Mouse (Mus musculus) megakaryocyte, embryonic 14.5 days (primary cell): ENCODE data around the gene Slc39a5. TPM values are rescaled to one million over a fixed set of nuclear protein-coding genes. Genes with fewer than 3 reads are reported as not detected.
A peak's percentile ranks its signal among the peaks of the same experiment; 100 is the strongest.

Source experiments
- H3K27me3 ChIP-seq: replicated peaks from 2 replicates; pipeline ENCODE3; 2012; ENCODE audit warnings: inconsistent platforms
- H3K36me3 ChIP-seq: replicated peaks from 2 replicates; pipeline ENCODE3; 2012; ENCODE audit warnings: low read length, inconsistent platforms, mixed read lengths
- H3K4me1 ChIP-seq: 2 replicates; pipeline ENCODE4 v1.6.1; 2012; ENCODE audit warnings: inconsistent platforms
- H3K4me3 ChIP-seq: replicated peaks from 2 replicates; pipeline ENCODE3; 2012; ENCODE audit warnings: moderate library complexity, mild to moderate bottlenecking, inconsistent platforms
- H3K9me3 ChIP-seq: 2 replicates; pipeline ENCODE4 v1.6.1; 2012; ENCODE audit warnings: inconsistent platforms
- FLI1 ChIP-seq: IDR thresholded peaks from 2 replicates; pipeline ENCODE4 v1.6.1; 2012; ENCODE audit warnings: low read length, inconsistent platforms, mixed read lengths
- GATA1 ChIP-seq: IDR thresholded peaks from 3 replicates; pipeline ENCODE4 v1.6.1; 2012; ENCODE audit warnings: mixed read lengths, low read length, inconsistent platforms, borderline replicate concordance
- polyA plus RNA-seq: library from polyadenylated mRNA; stranded (reverse); fragments of >175 nt; gene quantifications from 2 replicates; pipeline ENCODE4 v1.2.3, GENCODE M21; 2012; ENCODE audit warnings: low replicate concordance; ENCODE audit not compliant: insufficient read depth

Slc39a5 gene
- polyA plus RNA-seq, 1 experiment, result not detected

DNA sequence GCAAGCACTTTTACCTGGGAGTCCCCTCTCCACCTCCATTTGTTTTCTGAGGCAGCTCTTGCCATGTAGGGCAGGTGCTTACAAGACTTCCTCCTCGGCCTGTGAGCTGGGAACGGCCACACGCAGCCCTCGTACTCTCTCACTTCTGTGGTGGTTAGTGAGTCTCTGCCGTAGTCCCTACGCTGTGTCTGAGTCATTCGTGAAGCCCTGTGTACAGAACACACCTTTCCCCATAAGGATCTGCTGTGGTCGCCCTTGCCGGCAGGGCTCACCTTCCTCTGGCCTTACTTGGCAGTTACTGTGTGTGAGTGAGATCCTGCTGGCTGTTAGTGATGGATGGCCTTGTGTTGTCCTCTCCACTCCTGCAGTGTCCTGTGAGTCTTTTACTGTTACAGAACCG is 33.7 kb upstream of the Slc39a5 start:
- Histone ChIP-seq H3K36me3 (peaks cover 91% of the 10 kb centered on the region), H3K4me1 (peaks cover 34% of the 10 kb centered on the region), H3K27me3 (no peaks in the 10 kb centered on the region), H3K9me3 (no peaks in the 10 kb centered on the region), H3K4me3 (no peak overlapping the region)
- TF ChIP-seq FLI1, result no peak
- TF ChIP-seq GATA1, result no peak

DNA sequence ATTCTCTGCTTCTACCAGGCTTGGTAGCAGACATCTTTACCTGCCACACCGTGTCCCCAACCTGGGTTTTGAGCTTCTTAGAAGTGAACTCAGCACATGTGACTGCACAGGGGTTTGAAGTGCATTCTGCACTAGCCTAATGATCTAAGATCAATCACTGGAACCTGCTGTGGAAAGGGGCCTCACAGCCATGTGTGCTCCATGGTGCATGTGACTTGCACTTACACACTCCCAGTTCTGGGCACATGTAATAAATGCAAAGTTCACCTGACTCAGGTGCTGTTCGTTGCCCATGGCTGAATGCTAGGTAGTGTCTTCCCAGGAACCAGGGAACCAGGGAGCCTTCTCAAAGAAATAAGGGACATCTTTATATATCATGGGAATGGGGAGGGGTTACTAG is 32.4 kb upstream of the Slc39a5 start:
- H3K9me3 ChIP-seq, result no peaks in the 10 kb centered on the region
- H3K4me1 ChIP-seq, result peaks cover 21% of the 10 kb centered on the region
- TF ChIP-seq FLI1 (no peak), GATA1 (no peak)
- H3K36me3 ChIP-seq, result peaks cover 91% of the 10 kb centered on the region
- H3K4me3 ChIP-seq, result no peak overlapping the region
- no peaks in the 10 kb centered on the region for H3K27me3 ChIP-seq

DNA sequence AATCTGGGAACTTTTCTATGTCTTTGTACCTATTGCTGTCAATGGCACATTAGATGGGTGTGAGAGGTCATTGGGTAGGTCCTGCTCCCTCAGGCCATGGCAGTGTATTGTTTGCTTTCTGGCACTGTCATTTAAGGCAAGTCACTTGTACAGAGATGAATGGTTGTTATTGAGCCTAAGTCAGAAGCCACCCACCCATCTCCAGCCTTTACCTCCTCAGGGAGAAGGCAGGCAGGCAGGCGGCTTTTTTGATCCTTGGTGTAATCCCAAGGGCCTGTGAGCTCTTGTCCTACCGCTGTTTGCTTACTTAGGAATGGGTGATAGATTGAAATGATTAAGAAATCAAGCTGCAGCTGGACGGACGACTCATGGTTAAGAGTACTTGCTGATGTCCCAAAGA is 28.4 kb upstream of the Slc39a5 start:
- Histone ChIP-seq H3K9me3 (no peaks in the 10 kb centered on the region), H3K4me1 (peaks cover 23% of the 10 kb centered on the region), H3K4me3 (no peak overlapping the region), H3K27me3 (no peaks in the 10 kb centered on the region), H3K36me3 (peaks cover 84% of the 10 kb centered on the region)
- no peak for TF ChIP-seq GATA1
- no peak for TF ChIP-seq FLI1

DNA sequence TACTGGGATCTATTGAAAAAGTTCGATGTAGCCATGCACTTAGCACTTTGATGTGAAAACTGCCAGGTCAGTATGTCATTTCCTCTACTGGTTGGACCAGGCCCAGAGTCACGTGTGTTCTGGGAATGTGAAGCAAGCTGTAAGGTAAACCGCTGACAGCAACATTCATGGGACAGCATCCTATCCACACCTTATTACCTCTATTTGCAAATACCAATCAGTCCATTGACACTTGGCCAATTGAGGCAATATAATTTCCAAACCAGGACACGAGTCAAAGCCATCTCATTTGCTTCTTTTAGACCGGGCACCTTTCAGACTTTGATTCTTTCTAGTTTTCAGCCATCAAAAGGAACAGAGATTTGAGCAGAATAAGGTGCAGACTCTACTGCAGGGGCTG is 28.0 kb upstream of the Slc39a5 start:
- Histone ChIP-seq H3K4me3 (no peak overlapping the region), H3K9me3 (no peaks in the 10 kb centered on the region), H3K36me3 (peaks cover 81% of the 10 kb centered on the region), H3K27me3 (no peaks in the 10 kb centered on the region), H3K4me1 (peaks cover 26% of the 10 kb centered on the region)
- no peak for TF ChIP-seq FLI1
- TF ChIP-seq GATA1, result no peak

DNA sequence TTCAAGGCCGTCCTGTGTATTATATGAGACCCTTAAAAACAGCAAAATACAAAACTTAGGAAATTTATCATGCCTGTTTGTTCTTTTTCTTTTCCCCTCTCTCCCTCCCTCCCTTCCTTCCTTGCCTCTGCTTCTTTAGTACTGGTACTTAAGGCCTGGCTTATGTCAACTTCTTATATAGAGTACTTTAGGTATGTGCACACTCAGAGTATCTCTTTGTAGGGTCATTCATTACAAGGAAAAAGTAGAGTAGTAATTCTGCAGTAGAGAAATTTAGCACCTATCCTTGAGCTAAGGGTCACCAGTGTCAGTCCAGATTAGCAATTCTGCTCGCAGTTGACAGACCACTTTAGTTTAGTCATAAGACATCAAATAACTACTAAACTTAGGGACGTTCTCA is 24.2 kb upstream of the Slc39a5 start:
- H3K36me3 ChIP-seq, result peaks cover 87% of the 10 kb centered on the region

DNA sequence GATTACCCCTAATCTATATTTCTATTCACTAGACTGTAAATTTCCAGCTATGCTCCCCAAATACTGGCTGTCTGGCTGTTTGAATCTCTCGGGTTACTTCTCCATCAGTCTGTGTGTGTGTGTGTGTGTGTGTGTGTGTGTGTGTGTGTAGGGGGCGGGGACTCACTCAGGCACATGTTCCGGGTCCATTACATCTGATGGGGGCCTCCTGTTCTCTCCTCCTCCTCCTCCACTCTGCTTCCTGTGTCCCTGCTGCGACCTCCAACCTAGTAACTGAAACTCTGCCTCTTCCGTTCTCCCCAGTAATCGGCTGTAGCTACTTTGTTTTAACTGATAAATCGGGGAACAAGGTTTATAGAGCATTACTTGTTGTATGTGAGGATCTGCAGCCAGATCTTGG is 23.6 kb upstream of the Slc39a5 start:
- Histone ChIP-seq H3K27me3 (no peaks in the 10 kb centered on the region), H3K4me3 (peak overlapping the region; percentile 73), H3K4me1 (peaks cover 28% of the 10 kb centered on the region), H3K9me3 (no peaks in the 10 kb centered on the region), H3K36me3 (peaks cover 87% of the 10 kb centered on the region)
- TF ChIP-seq FLI1, result no peak
- TF ChIP-seq GATA1, result no peak

More for the DNA sequence above, 24.2 kb upstream of the Slc39a5 start:
- Histone ChIP-seq H3K9me3 (no peaks in the 10 kb centered on the region), H3K4me1 (peaks cover 28% of the 10 kb centered on the region), H3K4me3 (no peak overlapping the region), H3K27me3 (no peaks in the 10 kb centered on the region)
- no peak for TF ChIP-seq FLI1

DNA sequence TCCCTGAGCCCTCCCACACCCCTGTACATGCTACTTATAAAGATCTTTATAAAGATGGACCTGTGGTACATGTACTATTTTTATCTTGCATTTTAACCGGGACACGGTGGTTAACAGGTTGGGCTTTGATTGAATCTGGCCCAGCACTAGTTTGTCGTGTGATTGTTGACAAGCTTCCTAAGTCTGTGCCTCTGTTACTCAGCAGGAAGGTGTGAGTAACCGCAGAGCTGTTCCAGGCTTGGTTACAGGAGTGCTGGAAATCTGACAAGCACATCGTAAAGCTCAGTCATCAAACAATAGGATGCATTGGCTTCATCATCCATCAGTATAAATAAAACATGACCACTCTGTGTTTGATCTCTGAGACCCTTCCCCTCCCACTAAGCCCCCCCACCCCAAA is 21.4 kb upstream of the Slc39a5 start:
- Histone ChIP-seq H3K9me3 (no peaks in the 10 kb centered on the region), H3K27me3 (no peaks in the 10 kb centered on the region), H3K36me3 (peaks cover 89% of the 10 kb centered on the region), H3K4me3 (no peak overlapping the region), H3K4me1 (peaks cover 28% of the 10 kb centered on the region)
- TF ChIP-seq FLI1, result no peak
- no peak for TF ChIP-seq GATA1

DNA sequence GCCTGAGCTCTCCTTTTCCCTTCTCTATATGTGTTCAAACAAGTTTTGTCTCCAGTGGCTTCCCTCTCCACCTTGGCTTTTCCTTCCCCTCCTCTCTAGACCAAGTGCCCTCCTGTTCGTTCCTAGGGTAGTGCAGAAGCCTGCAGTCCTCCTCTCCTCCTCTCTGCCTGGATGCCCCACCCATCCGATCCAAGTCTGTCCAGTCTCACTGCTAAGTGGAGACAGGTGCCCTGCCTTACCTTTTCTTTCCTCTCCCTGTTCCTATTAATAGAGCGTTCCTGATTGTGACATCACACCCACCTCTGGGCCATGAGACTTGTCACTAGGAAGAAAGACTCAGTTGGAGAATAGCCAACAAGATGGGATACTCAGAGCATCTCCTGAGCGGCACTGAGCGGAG is 13.8 kb upstream of the Slc39a5 start:
- TF ChIP-seq FLI1 (no peak), GATA1 (no peak)
- Histone ChIP-seq H3K9me3 (no peaks in the 10 kb centered on the region), H3K4me3 (no peak overlapping the region), H3K36me3 (peaks cover 66% of the 10 kb centered on the region), H3K27me3 (no peaks in the 10 kb centered on the region), H3K4me1 (peaks cover 44% of the 10 kb centered on the region)

DNA sequence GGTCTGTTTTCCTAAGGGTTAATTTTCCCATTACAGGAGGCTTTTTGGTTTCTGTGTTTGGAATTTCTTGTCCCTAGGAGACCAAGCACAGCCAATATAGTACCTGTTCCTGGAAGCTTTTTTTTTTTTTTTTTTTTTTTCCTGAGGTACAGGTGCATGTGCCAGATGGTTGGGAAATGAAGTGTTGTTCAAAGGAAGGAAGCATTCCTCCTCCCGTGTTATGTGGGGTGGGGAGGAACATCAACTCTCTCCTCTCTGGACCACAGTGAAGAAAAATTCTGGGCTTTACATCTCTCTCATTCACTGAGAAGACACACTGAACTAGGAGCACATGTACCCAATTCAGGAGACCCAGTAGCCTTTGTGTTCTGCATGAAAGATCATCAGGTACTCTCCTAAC is 12.0 kb upstream of the Slc39a5 start:
- no peaks in the 10 kb centered on the region for H3K9me3 ChIP-seq
- H3K27me3 ChIP-seq, result no peaks in the 10 kb centered on the region
- H3K36me3 ChIP-seq, result peaks cover 56% of the 10 kb centered on the region
- no peak for TF ChIP-seq FLI1
- TF ChIP-seq GATA1, result no peak
- H3K4me1 ChIP-seq, result peaks cover 58% of the 10 kb centered on the region
- peak overlapping the region; percentile 94 for H3K4me3 ChIP-seq

DNA sequence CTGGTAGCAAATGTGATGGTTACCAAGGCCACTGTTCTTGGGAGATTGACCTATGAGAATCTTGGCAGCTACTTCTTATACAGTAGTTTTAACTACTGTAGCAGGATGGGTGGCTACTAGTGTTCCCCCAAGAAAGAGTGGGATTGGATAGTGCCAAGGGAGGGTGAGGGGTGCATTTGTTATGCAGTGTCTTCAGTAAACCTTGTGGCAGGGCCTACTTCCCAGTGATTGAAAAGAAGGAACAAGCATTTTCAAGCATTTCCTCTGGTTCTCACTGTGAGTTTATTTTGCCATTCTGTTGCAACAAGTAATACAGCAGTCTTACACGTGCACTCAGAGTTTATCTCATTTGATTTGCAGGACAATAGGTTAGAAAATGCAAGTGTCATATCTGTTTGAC is 11.5 kb upstream of the Slc39a5 start:
- peaks cover 56% of the 10 kb centered on the region for H3K36me3 ChIP-seq
- no peaks in the 10 kb centered on the region for H3K27me3 ChIP-seq
- peak overlapping the region; percentile 94 for H3K4me3 ChIP-seq
- peaks cover 61% of the 10 kb centered on the region for H3K4me1 ChIP-seq
- TF ChIP-seq FLI1 (no peak), GATA1 (no peak)
- H3K9me3 ChIP-seq, result no peaks in the 10 kb centered on the region

DNA sequence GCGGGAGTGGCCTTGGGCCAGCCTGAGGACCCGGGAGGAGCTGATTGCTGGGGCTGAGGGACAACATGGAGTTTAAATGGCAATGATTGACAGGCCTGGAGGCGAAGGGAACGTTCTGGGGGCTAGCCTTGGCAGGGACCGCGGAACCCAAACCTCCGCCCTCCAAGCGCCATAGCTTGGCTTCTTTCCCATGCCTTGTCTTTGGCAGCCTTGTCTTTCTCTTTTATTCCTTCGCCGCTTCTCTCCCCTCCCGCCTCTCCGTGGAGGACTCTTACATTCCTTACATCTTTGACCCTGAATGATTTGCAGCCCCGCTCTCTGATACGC is 11.0 kb upstream of the Slc39a5 start:
- peaks cover 61% of the 10 kb centered on the region for H3K4me1 ChIP-seq
- H3K4me3 ChIP-seq, result peak overlapping the region; percentile 94
- H3K27me3 ChIP-seq, result no peaks in the 10 kb centered on the region
- H3K9me3 ChIP-seq, result no peaks in the 10 kb centered on the region
- no peak for TF ChIP-seq FLI1
- no peak for TF ChIP-seq GATA1
- peaks cover 55% of the 10 kb centered on the region for H3K36me3 ChIP-seq
